Mouse (Mus musculus): ENCODE measurements around the gene Gorasp2.

Gene Gorasp2

DNA sequence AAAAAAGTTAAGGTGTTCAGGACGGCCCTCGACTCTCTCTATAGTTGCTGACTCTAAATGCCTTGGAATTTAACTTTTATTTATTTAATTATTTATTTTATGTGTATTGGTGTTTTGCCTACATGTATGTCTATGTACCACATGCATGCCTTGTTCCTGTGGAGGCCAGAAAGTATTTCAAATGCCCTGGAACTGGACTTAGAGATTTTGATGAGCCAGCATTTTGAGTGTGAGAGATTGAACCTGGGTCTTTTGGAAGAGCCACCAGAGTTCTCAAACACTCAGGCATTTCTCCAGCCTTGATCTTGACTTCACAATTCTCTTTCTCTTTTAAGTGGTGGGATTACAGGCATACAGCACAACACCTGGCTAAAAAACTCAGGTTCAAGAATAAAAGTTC is 90.3 kb downstream of the Gorasp2 start:
- no peak for DNase-seq

GRCm38 (mm10) chr2:70752149-70752548 is 90.8 kb downstream of the Gorasp2 start:
- peak; percentile 21 for DNase-seq

Data from cerebellum, adult 9-10 months (tissue).